Mouse (Mus musculus): ENCODE measurements around the gene Rgl1.

The Rgl1 gene

GRCm38 (mm10) chr1:152499802-152500201 lies 266.3 kb downstream of the Rgl1 start:
- DNase-seq = peak; percentile 28 to 76

GRCm38 (mm10) chr1:152497581-152497980 lies 268.6 kb downstream of the Rgl1 start:
- peak; percentile 61 to 83 for DNase-seq

- DNase-seq = no peak
Measured at GRCm38 (mm10) chr1:152496831-152497230, 269.3 kb downstream of the Rgl1 start.

- no peak for DNase-seq
Measured at GRCm38 (mm10) chr1:152492258-152492657, 273.9 kb downstream of the Rgl1 start.

GRCm38 (mm10) chr1:152490842-152491241 lies 275.3 kb downstream of the Rgl1 start:
- peak; percentile 56 to 67 for DNase-seq

- no peak for DNase-seq
Measured at GRCm38 (mm10) chr1:152476126-152476525, 290.0 kb downstream of the Rgl1 start.

- DNase-seq = no peak
Measured at GRCm38 (mm10) chr1:152468443-152468842, 297.7 kb downstream of the Rgl1 start.
